Mouse (Mus musculus) kidney, embryonic 15.5 days (tissue): ENCODE data around the gene Bcl2l1. TPM values are rescaled to one million over a fixed set of nuclear protein-coding genes. Genes with fewer than 3 reads are reported as not detected.

Experiments
- ATAC-seq: fragments of 200-750 bp; cut with Nextera tagmentation; replicated peaks from 2 replicates; pipeline ENCODE4 v1.8.0; 2017; ENCODE audit warnings: moderate TSS enrichment; ENCODE audit not compliant: low FRiP score
- H3K27ac ChIP-seq: fragments of 300-500 bp; sonication (generic); 2 replicates; pipeline ENCODE4 v1.5.1; 2015; ENCODE audit warnings: mild to moderate bottlenecking, inconsistent platforms
- H3K27me3 ChIP-seq: fragments of 300-500 bp; sonication (generic); 2 replicates; pipeline ENCODE4 v1.6.1; 2015; ENCODE audit warnings: inconsistent platforms
- H3K36me3 ChIP-seq: fragments of 300-500 bp; sonication (generic); 2 replicates; pipeline ENCODE4 v1.6.1; 2015; ENCODE audit warnings: inconsistent platforms
- H3K4me1 ChIP-seq: fragments of 300-500 bp; sonication (generic); 2 replicates; pipeline ENCODE4 v1.6.1; 2015; ENCODE audit warnings: inconsistent platforms
- H3K4me2 ChIP-seq: fragments of 300-500 bp; sonication (generic); 2 replicates; pipeline ENCODE4 v1.6.1; 2015; ENCODE audit warnings: moderate library complexity, mild to moderate bottlenecking, inconsistent platforms
- H3K4me3 ChIP-seq: fragments of 300-500 bp; sonication (generic); replicated peaks from 2 replicates; pipeline ENCODE4 v1.5.1; 2015; ENCODE audit warnings: mild to moderate bottlenecking, inconsistent platforms
- H3K9ac ChIP-seq: fragments of 300-500 bp; sonication (generic); 2 replicates; pipeline ENCODE4 v1.6.1; 2015; ENCODE audit warnings: mild to moderate bottlenecking, inconsistent platforms
- H3K9me3 ChIP-seq: fragments of 300-500 bp; sonication (generic); replicated peaks from 2 replicates; pipeline ENCODE4 v1.6.1; 2016; ENCODE audit warnings: inconsistent platforms
- WGBS: fragments of 180-500 bp; shearing (Covaris S2); methylation state at CpG from one replicate; pipeline ENCODE4 v1.1.7; 2015; ENCODE audit warnings: mixed read lengths; 5-methylcytosine and 5-hydroxymethylcytosine counted together
- polyA plus RNA-seq: library from polyadenylated mRNA; unstranded; fragments of >200 nt; fragmentation: Nextera tagmentation; extraction: Ambion mirVana; gene quantifications from 2 replicates; pipeline ENCODE4 v1.2.1, GENCODE M21; 2015

The Bcl2l1 gene
- polyA plus RNA-seq, result 99.5 and 106 TPM in 2 replicates

- Histone ChIP-seq H3K4me2 (peak within 1 kb of the TSS; percentile 80), H3K27me3 (no peaks in the 10 kb centered on the region), H3K4me3 (peak within 1 kb of the TSS; percentile 56), H3K36me3 (peaks cover 11% of the 10 kb centered on the region; the same call in 1 of the 2 replicates), H3K27ac (peak within 1 kb of the TSS; percentile 96), H3K9me3 (no peaks in the 10 kb centered on the region), H3K4me1 (peaks cover 35% of the 10 kb centered on the region), H3K9ac (peak within 1 kb of the TSS; percentile 63)
- peak; percentile 97 for ATAC-seq
- WGBS, result under 1% methylated on average over 72 of the region's 74 CpGs
These were observed at the start of gene Bcl2l1 for GRCm38 (mm10) chr2:152831019-152831878. Bcl2l1 (minus strand) TSS chr2:152831728.

DNA sequence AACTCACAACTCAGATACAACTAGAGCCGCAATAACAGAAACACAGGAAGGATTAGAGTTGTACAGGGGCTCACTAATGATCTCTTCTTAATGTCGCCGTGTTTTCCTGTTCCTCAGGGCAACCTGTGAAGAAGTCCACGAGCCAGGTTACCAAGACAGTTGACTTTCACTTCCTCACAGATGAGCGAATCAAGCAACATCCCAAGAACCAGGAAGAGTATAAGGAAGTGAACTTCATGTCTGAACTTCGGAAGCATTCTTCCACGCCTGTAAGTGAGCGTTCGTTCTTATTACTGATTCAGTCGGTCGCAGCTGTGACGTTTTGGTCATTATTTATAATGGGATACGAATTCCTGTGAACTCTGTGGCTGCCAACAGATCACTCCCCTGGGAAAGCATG lies 49.4 kb upstream of the Bcl2l1 start:
- Histone ChIP-seq H3K36me3 (peaks cover 92% of the 10 kb centered on the region), H3K4me1 (no peaks in the 10 kb centered on the region), H3K9ac (no peak overlapping the region), H3K9me3 (no peaks in the 10 kb centered on the region), H3K27me3 (no peaks in the 10 kb centered on the region), H3K4me3 (no peak overlapping the region), H3K27ac (no peak overlapping the region), H3K4me2 (no peak overlapping the region)
- WGBS, result 90% methylated on average over 13 of the region's 13 CpGs
- ATAC-seq, result no peak

DNA sequence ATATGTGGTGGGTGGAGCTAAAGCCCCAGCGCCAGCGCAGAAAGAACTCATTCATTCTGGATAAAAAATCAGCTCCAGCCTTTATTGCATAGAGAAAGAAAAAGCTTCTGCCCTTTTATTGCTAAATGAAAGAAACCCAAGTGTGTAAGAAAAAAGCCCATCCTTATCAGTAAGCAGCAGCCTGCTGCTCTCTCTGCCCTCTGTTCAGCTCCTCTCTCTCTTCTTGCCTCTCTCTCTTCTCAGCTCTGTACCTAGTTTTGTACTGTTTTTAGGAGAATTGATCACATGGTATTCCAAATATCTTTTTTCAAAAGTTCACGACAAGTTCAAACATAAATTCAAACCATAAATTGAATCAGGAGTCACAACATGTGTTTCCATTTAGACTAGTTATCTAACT lies 46.7 kb upstream of the Bcl2l1 start:
- H3K36me3 ChIP-seq, result peaks cover 90% of the 10 kb centered on the region
- H3K4me3 ChIP-seq, result no peak overlapping the region
- no peaks in the 10 kb centered on the region for H3K27me3 ChIP-seq
- no peak overlapping the region for H3K4me2 ChIP-seq
- no peak overlapping the region for H3K27ac ChIP-seq
- ATAC-seq, result no peak
- H3K9ac ChIP-seq, result no peak overlapping the region
- no peaks in the 10 kb centered on the region for H3K4me1 ChIP-seq
- 95% methylated on average over 3 of the region's 3 CpGs for WGBS
- H3K9me3 ChIP-seq, result no peaks in the 10 kb centered on the region

DNA sequence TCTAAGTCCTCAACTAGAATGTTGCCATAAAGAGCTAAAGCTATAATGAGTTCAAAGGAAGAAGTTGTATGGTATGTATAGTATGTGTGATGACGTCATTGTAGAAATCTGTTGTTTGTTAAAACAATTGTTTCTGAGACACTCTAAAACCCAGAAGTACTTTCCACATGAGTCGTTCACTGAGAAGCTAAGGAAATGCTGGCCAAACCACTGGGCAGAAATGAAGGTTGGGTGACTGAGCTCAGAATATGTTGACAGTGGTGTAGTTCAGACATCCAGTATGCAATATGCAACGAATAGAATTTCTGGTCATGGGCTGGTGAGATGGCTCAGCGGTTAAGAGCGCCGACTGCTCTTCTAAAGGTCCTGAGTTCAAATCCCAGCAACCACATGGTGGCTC lies 31.8 kb upstream of the Bcl2l1 start:
- ATAC-seq, result no peak

GRCm38 (mm10) chr2:152862638-152863037 lies 31.1 kb upstream of the Bcl2l1 start:
- Histone ChIP-seq H3K4me3 (no peak overlapping the region), H3K9me3 (no peaks in the 10 kb centered on the region), H3K4me1 (peaks cover 3% of the 10 kb centered on the region; the same call in 1 of the 2 replicates), H3K27me3 (no peaks in the 10 kb centered on the region), H3K27ac (peak overlapping the region; percentile 41; the same call in 1 of the 2 replicates), H3K36me3 (peaks cover 84% of the 10 kb centered on the region), H3K4me2 (no peak overlapping the region), H3K9ac (no peak overlapping the region)
- peak; percentile 76 for ATAC-seq
- WGBS, result 51% methylated on average over 3 of the region's 3 CpGs

More for the DNA sequence above, 31.8 kb upstream of the Bcl2l1 start:
- Histone ChIP-seq H3K9ac (no peak overlapping the region), H3K4me1 (peaks cover 3% of the 10 kb centered on the region; the same call in 1 of the 2 replicates), H3K4me3 (no peak overlapping the region), H3K36me3 (peaks cover 83% of the 10 kb centered on the region), H3K27me3 (no peaks in the 10 kb centered on the region), H3K9me3 (no peaks in the 10 kb centered on the region), H3K4me2 (no peak overlapping the region), H3K27ac (0 out of 2 replicates have a peak overlapping the region, but pooled peaks have one; percentile 41)
- 94% methylated on average over 6 of the region's 6 CpGs for WGBS

DNA sequence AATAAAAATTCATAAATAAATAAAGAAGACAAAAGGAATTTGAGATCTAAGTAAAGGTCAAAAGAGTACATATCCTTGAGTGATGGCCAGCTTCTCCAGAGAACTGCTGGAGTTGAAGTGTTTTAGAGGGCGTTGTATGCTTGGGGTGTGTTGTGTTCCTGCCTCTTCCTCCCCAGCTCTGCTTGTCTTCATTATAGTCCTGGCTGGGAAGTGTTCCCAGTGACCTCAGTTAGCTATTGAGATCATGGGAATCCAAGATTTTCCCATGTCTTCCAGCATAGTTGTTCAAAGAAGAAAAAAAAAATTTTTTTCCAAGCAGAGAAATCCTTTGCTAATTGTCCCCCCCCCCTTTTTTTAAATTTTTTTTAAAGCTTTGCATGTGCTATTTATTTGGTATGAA lies 30.4 kb upstream of the Bcl2l1 start:
- Histone ChIP-seq H3K4me3 (no peak overlapping the region), H3K27ac (peak overlapping the region; percentile 54; the same call in 1 of the 2 replicates), H3K4me1 (peaks cover 3% of the 10 kb centered on the region; the same call in 1 of the 2 replicates), H3K9ac (no peak overlapping the region), H3K36me3 (peaks cover 84% of the 10 kb centered on the region), H3K4me2 (no peak overlapping the region), H3K9me3 (no peaks in the 10 kb centered on the region), H3K27me3 (no peaks in the 10 kb centered on the region)
- WGBS, result 68% methylated on average over 1 of the region's 1 CpGs
- ATAC-seq, result no peak

GRCm38 (mm10) chr2:152859501-152859900 lies 28.0 kb upstream of the Bcl2l1 start:
- H3K9me3 ChIP-seq, result no peaks in the 10 kb centered on the region
- 54% methylated on average over 3 of the region's 3 CpGs for WGBS
- H3K36me3 ChIP-seq, result peaks cover 88% of the 10 kb centered on the region
- H3K4me2 ChIP-seq, result no peak overlapping the region
- H3K9ac ChIP-seq, result no peak overlapping the region
- peaks cover 3% of the 10 kb centered on the region; the same call in 1 of the 2 replicates for H3K4me1 ChIP-seq
- ATAC-seq, result no peak
- H3K4me3 ChIP-seq, result no peak overlapping the region
- H3K27ac ChIP-seq, result no peak overlapping the region
- H3K27me3 ChIP-seq, result no peaks in the 10 kb centered on the region

GRCm38 (mm10) chr2:152848466-152848865 lies 16.9 kb upstream of the Bcl2l1 start:
- Histone ChIP-seq H3K27me3 (no peaks in the 10 kb centered on the region), H3K9ac (peak overlapping the region; percentile 75), H3K4me2 (peak overlapping the region; percentile 63), H3K9me3 (no peaks in the 10 kb centered on the region), H3K36me3 (peaks cover 27% of the 10 kb centered on the region), H3K27ac (peak overlapping the region; percentile 91), H3K4me3 (peak overlapping the region; percentile 91), H3K4me1 (peaks cover 22% of the 10 kb centered on the region)
- ATAC-seq, result no peak
- WGBS, result 4% methylated on average over 2 of the region's 2 CpGs

DNA sequence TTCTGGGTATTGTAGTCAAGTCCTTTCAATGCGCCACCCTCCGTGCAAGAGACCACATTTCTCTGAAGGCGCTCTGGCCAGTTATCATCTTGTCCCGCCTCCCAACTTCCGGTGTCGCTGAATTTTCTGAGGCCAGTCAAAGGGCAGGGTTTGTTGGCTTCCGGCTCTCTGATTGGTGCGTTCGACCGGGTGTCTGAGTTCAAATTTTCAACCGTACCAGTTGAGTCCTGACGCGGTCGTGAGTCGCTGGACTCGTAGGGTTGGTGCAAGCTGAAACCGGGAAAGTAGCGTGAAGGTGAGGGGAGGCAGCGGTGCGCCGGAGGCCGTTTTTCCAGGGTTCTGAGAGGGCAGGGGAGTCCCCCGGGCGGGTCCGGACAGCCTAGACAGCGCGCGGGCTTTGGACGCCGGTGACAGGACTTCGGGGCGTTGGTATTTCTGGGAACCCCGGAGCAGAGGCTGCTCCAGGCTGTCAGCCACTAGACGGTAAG lies 16.3 kb upstream of the Bcl2l1 start, which contains the start of gene Tpx2:
Tpx2 (plus strand) TSS at position 150 of the 488 bp plus-strand sequence.
- WGBS, result under 1% methylated on average over 34 of the region's 34 CpGs
- H3K27ac ChIP-seq, result peak within 1 kb of the TSS; percentile 91
- peak within 1 kb of the TSS; percentile 91 for H3K4me3 ChIP-seq
- H3K9ac ChIP-seq, result peak within 1 kb of the TSS; percentile 75
- ATAC-seq, result peak; percentile 99
- H3K4me1 ChIP-seq, result peaks cover 22% of the 10 kb centered on the region
- H3K27me3 ChIP-seq, result no peaks in the 10 kb centered on the region
- peak within 1 kb of the TSS; percentile 63 for H3K4me2 ChIP-seq
- no peaks in the 10 kb centered on the region for H3K9me3 ChIP-seq
- peaks cover 21% of the 10 kb centered on the region for H3K36me3 ChIP-seq

DNA sequence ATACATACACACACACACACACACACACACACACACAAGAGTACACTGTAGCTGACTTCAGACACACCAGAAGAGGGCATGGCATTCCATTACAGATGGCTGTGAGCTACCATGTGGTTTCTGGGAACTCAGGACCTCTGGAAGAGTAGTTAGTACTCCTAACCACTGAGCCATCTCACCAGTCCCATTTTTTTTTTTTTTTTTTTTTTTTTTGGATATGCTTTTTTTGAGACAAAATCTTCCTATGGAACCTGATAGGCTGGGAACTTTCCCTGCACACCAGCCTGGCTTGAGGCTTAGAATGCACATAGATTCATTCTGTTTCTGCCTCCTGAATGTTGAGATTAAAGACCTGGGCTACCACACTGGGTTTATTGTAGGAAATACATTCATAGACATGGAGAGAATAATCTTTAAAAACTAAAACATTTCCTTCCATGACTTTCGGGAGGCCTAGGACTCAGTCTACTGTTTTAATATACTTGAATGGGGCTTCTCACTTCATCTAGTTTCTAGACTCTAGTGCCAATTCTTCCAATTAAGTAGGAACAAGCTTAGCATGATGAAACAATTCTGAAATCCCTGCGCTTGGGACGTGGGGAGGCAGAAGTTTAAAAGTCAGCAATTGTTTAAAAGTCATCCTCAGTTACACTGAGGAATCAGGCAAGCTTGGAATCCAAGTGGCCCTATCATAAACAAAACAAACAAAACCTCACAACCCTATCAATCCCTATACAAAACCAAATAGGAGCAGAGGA lies 15.7 kb upstream of the Bcl2l1 start:
- Histone ChIP-seq H3K9ac (no peak overlapping the region), H3K9me3 (no peaks in the 10 kb centered on the region), H3K36me3 (peaks cover 15% of the 10 kb centered on the region), H3K4me1 (peaks cover 22% of the 10 kb centered on the region), H3K4me2 (peak overlapping the region; percentile 55), H3K27ac (no peak overlapping the region), H3K27me3 (no peaks in the 10 kb centered on the region), H3K4me3 (peak overlapping the region; percentile 91)
- no peak for ATAC-seq
- 18% methylated on average over 3 of the region's 3 CpGs for WGBS

GRCm38 (mm10) chr2:152842741-152843140 lies 11.2 kb upstream of the Bcl2l1 start:
- Histone ChIP-seq H3K9me3 (no peaks in the 10 kb centered on the region), H3K36me3 (no peaks in the 10 kb centered on the region), H3K27me3 (no peaks in the 10 kb centered on the region), H3K4me2 (no peak overlapping the region), H3K27ac (no peak overlapping the region), H3K4me1 (0 out of 2 replicates have a peak, but pooled peaks cover 5% of the 10 kb centered on the region), H3K9ac (no peak overlapping the region), H3K4me3 (no peak overlapping the region)
- no peak for ATAC-seq
- WGBS, result 72% methylated on average over 3 of the region's 3 CpGs
